Mouse (Mus musculus) cerebellum, adult 9-11 months (tissue): ENCODE measurements around the gene Mthfsd.
A peak's percentile ranks its signal among the peaks of the same experiment; 100 is the strongest.

Experiments used
- DNase-seq: peaks from one replicate; pipeline ENCODE4 v3.0.0; 2022

The Mthfsd gene

DNA sequence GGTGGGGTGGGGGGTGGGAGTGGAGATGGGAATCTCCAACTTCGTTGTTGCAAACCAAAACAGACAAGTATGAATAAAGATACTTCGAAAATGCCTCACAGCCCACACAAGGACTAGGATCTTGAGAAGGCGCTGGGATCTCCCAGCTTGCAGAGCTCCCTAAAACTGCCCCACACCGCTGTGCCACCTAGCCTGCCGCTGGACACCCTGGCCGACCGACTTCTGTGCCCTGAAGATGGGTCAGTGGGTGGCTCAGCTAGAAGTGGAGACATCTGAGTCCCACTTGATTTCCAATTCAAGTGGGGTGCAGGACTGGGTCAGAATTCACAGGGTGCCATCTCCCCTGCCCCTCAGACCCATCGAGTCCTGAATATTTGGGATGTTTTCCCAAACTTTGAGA is 13.5 kb upstream of the Mthfsd start:
- DNase-seq = no peak

GRCm38 (mm10) chr8:121120456-121121419 is 12.5 kb upstream of the Mthfsd start:
- no peak for DNase-seq

GRCm38 (mm10) chr8:121119635-121120455 is 11.7 kb upstream of the Mthfsd start:
- DNase-seq = no peak

- DNase-seq = no peak
Observed at GRCm38 (mm10) chr8:121118634-121119420, 10.6 kb upstream of the Mthfsd start.

- DNase-seq = no peak
Observed at GRCm38 (mm10) chr8:121117906-121118305, 9.7 kb upstream of the Mthfsd start.

DNA sequence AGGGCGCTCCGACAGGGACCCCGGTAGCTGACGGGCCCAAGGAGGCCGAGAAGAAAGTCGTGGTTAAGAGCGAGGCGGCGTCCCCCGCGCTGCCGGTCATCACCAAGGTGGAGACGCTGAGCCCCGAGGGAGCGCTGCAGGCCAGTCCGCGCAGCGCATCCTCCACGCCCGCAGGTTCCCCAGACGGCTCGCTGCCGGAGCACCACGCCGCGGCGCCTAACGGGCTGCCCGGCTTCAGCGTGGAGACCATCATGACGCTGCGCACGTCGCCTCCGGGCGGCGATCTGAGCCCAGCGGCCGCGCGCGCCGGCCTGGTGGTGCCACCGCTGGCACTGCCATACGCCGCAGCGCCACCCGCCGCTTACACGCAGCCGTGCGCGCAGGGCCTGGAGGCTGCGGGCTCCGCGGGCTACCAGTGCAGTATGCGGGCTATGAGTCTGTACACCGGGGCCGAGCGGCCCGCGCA is 9.0 kb upstream of the Mthfsd start:
- no peak for DNase-seq

DNA sequence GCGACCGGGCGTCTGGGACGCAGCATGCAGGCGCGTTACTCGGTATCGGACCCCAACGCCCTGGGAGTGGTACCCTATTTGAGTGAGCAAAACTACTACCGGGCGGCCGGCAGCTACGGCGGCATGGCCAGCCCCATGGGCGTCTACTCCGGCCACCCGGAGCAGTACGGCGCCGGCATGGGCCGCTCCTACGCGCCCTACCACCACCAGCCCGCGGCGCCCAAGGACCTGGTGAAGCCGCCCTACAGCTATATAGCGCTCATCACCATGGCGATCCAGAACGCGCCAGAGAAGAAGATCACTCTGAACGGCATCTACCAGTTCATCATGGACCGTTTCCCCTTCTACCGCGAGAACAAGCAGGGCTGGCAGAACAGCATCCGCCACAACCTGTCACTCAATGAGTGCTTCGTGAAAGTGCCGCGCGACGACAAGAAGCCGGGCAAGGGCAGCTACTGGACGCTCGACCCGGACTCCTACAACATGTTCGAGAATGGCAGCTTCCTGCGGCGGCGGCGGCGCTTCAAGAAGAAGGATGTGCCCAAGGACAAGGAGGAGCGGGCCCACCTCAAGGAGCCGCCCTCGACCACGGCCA is 8.5 kb upstream of the Mthfsd start:
- DNase-seq = no peak

GRCm38 (mm10) chr8:121115948-121116347 is 7.8 kb upstream of the Mthfsd start, which contains the start of gene Foxc2:
Gene Foxc2, plus strand, starts transcription at chr8:121116171.
- no peak for DNase-seq

GRCm38 (mm10) chr8:121115136-121115535 is 6.9 kb upstream of the Mthfsd start:
- DNase-seq = no peak

GRCm38 (mm10) chr8:121113261-121113660 is 5.1 kb upstream of the Mthfsd start:
- DNase-seq = peak; percentile 93

DNA sequence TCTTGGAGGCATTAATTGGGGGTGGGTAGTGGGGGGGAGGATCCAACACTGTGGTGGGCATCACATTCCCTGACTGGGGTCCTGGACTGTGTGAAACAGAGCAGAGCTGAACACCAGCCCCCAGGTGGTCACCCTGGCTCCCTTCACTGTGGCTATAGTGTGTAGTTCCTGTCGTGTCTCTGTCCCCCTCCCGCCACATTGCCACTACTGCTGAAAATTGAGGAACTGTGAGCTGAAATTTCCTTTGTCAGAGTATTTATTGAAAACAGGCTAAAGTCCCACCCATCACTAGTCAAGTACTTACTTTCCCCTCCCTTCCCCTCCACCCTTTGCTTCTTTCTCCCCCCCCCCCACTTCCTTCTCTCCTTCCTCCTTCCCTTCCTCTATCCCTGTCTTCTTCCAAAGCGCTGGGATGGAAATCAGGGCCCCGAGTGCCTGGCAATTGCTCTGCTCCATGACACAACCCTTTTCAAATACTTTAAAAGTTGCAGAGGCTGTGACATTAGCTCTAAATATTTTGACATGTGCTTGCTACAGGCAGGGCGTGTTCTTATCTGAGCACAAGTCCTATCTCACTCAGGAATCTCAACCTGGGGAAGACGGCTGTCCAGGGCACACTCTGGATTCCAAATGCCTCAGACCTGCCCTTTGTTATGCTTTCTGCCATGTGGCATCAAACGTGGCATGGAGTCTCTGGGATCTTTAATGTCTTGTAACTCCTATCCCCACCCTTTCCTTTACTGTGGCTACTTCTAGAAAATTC is 3.1 kb upstream of the Mthfsd start:
- DNase-seq = no peak

GRCm38 (mm10) chr8:121108657-121109056 is 465 bp upstream of the Mthfsd start:
- no peak for DNase-seq

GRCm38 (mm10) chr8:121104049-121104818 is 4.0 kb downstream of the Mthfsd start:
- DNase-seq = peak; percentile 59

GRCm38 (mm10) chr8:121093496-121093895 is 14.7 kb downstream of the Mthfsd start:
- no peak for DNase-seq

- peak; percentile 53 for DNase-seq
Observed at GRCm38 (mm10) chr8:121092627-121093026, 15.6 kb downstream of the Mthfsd start.

DNA sequence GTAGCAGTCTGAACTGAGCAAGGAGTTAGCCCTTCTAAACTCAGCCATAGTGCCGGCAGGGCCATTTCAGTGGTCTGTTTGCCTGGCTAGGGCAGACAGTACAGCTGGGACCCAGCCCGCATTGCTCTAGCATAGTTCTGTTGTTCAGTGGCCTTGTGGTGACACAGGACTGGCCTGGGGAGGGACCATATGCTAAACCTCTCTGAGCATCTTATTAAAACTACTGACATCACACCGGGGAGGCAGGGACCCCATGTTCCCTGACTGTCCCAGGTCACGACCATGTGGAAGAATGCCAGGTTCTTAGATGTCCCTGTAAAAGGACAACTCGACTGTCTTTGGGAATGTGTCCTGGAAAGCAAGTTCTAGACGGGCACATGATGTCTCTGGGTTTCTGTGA is 16.1 kb downstream of the Mthfsd start:
- no peak for DNase-seq

DNA sequence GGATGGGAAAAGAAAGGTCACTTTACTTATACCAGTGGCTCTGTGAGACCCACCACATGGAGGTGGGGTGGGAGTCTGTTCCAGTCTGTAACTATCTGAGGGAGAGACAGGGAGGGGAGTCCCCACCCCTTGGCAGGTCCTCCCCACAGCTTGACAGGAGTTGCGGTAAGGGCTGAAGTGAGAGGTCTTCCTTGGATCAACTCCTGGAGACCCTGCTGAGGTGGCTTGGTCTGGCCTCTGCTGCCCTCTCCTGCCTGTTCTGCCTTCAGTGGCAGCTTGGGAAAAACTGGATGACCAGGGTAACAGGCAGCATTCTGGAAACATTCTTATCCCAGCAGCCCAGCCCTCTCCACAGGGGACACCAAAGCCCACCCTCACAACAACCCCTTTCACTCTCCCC is 17.5 kb downstream of the Mthfsd start:
- DNase-seq = no peak

DNA sequence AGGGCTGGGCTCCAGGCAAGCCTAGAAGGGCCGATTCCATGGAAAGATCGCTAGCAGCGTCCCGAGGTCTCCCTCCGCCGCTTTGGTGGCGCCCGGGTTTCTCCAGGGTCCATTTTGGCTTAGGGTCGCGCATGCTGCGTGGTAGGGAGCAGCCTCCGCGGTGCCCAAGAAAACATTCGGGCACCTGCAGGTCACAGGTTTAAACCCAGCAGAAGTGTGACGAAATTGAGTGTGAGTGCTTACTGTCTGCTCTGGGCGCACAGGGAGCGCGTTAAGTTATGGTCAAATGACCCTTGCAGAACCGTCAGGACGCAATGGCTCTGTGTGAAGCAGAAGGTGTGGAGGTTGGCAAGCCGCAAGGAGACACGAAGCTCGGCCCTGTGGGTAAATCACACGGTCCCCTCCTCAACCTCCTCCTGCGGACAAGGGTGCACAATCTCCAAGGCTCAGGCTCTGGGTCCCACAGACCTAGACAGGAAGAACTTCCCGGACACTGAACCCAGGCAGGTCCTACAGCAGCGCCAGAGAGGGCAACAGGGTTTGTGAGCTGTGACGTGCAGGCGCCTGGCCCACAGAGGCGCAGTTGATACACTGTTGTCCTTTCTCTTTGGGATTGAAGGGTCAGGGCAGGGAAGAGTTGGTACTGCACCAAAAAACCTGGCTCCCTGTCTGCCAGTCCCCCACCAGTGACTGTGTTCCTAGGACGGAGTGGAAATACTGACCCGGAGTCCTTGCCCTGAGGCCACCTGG is 18.4 kb downstream of the Mthfsd start:
- no peak for DNase-seq

GRCm38 (mm10) chr8:121088871-121089630 is 19.1 kb downstream of the Mthfsd start:
- DNase-seq = no peak
